Mouse (Mus musculus): ENCODE data around the gene Alkbh2. TPM values are rescaled to one million over a fixed set of nuclear protein-coding genes. Genes with fewer than 3 reads are reported as not detected.

Alkbh2 gene
- total RNA-seq, 2 experiments from 2014 or later: 5.6 to 5.7 TPM

GRCm38 (mm10) chr5:114146028-114146888 is 18.2 kb upstream of the Alkbh2 start, which contains the start of gene Acacb:
Gene Acacb (plus strand): TSS chr5:114146535.
- no peak for DNase-seq (ENCODE audit: low spot score in 2 of 2)

DNA sequence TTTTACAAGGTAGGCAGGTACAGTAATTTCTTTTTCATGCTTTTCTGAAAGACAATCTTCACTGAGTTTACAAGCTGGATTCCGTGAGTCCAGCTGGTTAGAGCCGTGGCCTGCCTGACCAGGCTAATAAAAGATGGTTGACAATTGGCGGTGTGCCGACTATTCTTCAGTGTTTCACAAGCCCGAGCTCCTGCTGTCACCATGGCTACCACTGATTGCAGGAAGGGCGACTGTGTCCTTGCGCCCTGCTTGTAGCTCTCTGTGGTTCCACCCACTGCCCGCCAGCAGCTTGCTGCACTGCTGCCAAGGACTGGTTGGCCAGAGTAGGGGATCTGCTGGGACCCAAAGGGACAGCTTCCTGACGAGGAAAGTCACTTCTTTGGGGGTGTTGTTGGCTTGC is 11.2 kb upstream of the Alkbh2 start:
- DNase-seq (ENCODE audit: low spot score in 2 of 2): peak; percentile 57 to 63

GRCm38 (mm10) chr5:114138277-114139164 is 10.5 kb upstream of the Alkbh2 start:
- no peak for DNase-seq (ENCODE audit: low spot score in 2 of 2)

DNA sequence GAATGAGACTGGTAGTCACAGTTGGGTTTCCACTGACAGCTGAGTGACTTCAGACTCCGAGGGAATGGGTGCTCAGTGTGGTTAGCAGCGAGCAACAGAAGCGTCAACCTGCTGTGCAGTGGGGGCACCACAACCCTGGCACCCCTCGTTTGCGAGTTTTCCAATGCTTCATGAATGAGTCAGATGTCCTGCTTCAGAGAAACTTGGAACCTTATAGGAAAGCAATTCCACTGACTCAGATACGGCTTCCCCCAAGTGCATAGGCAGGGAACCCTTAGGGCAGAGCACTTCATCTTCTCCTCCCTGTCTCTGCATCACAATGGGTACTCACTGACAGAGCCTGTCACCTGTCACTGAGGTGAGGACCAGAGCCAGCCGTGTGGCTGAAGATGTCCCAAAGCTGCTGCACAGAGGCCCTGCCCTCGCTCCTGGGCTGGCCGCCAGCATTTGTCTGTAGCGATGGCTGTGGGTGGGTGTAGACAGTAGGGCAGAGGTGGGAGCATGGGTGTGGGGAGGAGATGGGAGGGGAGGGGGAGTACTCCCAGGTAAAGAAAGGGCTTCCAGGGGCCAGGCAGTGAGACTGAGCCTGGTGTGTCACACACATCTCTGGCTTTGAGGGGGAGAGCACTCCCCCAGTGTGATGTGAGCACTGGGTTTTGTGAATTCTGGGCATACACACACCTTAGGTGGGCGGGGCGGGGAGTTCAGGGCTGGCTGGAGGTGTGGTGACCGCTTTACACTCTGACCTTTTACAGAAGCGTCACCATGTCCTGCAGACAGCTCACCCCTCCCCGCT is 9.7 kb upstream of the Alkbh2 start:
- DNase-seq (ENCODE audit: low spot score in 2 of 2): no peak

DNA sequence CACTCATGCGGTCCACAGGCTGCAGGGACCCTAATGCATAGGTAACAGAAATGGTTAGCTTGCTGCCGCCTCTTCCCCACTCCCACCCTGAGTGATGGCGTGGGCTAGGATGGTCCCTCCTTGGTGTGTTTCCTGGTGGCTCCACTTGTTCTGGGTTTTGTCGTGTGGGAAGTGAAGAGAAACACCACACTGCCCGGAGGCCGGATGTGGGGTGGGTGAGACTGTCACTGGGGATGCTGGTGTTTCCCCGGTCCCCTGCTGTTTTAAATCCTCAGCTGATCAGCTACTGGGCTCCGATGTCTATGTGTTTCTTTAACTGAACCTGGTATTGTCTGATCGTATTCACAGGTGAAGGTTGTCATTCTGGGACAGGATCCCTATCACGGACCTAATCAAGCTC is 7.5 kb upstream of the Alkbh2 start:
- no peak for DNase-seq (ENCODE audit: low spot score in 2 of 2)

GRCm38 (mm10) chr5:114134091-114134534 is 6.1 kb upstream of the Alkbh2 start:
- peak; percentile 37 to 40 for DNase-seq (ENCODE audit: low spot score in 2 of 2)

GRCm38 (mm10) chr5:114132841-114133240 is 4.8 kb upstream of the Alkbh2 start:
- no peak for DNase-seq (ENCODE audit: low spot score in 2 of 2)

- DNase-seq (ENCODE audit: low spot score in 2 of 2): no peak
Measured at GRCm38 (mm10) chr5:114131521-114131840, 3.5 kb upstream of the Alkbh2 start.

DNA sequence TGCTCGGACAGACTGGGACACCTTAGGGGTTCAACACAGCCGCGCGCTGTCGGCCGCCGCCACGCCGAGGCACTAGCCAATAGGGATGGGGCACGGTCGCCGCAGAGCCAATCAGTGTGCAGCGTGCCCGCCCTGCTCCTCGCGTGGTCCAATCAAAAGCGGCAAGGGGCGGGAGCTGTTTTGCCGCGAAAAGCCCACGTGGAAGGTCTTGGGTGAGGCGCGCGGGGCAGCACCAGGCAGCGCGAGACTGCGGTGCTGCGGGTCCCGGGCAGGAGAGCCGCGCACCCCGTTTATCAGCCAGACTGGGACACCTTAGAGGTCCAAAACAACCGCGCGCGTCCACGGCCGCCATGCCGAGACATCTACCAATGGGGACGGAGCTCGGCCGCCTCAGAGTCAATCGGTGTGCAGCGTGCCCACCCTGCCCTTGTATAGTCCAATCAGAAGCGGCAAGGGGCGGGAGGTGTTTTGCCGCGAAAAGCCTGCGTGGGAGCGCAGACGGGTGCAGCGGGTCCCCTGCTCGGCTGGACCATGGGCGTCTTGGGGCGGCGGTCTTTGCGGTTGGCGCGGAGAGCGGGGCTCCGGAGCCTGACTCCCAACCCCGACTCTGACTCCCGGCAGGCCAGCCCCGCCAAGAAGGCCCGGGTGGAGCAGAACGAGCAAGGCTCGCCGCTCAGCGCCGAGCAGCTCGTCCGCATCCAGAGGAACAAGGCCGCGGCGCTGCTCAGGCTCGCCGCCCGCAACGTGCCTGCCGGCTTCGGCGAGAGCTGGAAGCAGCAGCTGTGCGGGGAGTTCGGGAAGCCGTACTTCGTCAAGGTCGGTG is 2.9 kb upstream of the Alkbh2 start:
- DNase-seq (ENCODE audit: low spot score in 2 of 2): peak; percentile 91 to 93

- DNase-seq (ENCODE audit: low spot score in 2 of 2): no peak
Measured at GRCm38 (mm10) chr5:114130211-114130605, 2.2 kb upstream of the Alkbh2 start, which contains the start of gene Ung. Gene Ung (plus strand): TSS chr5:114130386.

DNA sequence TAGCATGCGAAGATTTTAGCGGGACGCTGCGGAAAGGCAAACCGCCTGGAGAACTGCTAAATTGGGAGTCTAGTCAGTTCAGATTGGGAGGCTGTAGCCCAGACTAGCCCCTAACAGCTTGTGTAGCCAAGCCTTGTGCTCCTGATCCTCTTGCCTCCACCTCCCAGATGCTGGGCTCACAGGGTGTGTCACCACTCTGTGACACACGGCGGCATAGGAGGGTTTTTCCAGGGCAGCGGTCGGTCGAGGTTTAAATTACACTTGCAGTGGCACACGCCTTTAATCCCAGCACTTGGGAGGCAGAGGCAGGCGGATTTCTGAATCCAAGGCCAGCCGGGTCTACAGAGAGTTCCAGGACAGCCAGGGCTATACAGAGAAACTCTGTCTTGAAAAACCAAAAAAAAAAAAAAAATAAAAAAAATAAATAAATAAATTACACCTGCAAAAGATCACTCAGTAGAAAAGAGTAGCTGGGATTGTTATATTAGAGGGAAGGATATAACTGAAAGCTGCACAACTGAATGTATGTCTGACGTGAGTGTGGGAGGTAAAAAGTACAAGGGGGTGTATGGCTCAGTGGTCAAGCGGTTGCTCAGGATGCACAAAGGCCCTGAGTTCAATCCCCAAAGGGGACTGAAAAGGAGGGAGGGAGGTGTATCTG is 1.7 kb upstream of the Alkbh2 start:
- DNase-seq (ENCODE audit: low spot score in 2 of 2): no peak

DNA sequence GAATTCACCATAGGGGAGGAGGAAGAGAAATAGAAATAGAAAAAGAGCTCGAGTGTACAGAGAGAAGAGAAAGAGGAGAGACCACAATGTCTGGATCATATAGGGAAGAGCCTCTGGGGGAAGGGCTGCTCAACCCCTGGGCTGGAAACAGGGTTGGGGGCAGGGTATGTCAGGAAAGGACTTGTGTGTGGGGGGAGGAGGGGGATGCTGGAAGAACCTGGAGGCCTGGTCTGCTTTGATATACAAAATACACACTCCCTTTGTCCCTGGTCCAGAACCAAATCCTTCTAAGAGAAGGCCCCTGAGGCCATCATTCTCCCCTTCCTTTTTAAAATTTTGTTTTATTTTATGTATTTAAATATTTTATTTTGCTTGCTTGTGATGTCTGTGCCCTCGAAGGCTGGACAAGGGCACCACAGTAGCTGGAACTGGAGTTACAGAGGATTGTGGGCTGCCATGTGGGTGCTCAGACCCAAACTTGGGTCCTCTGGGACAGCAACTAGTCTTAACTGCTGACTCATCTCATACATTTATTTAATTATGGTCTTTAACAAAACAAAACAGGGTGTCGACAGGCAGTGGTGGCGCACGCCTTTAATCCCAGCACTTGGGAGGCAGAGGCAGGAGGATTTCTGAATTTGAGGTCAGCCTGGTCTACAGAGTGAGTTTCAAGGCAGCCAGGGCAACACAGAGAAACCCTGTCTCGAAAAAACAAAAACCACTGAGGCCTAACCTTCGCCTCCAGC is 1.3 kb downstream of the Alkbh2 start:
- no peak for DNase-seq (ENCODE audit: low spot score in 2 of 2)

GRCm38 (mm10) chr5:114126008-114126407 is 2.0 kb downstream of the Alkbh2 start:
- no peak for DNase-seq (ENCODE audit: low spot score in 2 of 2)

DNA sequence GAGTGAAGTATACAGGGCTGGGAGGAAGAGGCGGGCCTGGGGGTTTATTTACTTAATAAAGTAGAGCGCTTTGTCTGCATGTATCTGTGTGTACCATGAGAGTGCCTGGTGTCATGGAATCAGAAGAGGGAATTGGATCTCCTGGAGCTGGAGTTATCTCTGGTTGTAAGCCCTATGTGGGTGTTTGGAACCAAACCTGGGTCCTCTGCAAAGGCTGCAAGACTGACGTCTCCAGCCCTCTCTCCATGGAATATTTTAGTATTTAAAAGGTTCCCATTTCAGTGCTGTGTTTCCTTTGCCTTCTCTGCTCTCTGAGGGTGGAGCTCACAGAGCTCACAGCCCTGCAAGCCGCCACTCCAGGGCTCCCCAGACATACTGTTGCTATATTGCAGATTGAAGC is 8.2 kb downstream of the Alkbh2 start:
- peak in 1 of 2 experiments; percentile 22 for DNase-seq (ENCODE audit: low spot score in 2 of 2)

- DNase-seq (ENCODE audit: low spot score in 2 of 2): no peak
Measured at GRCm38 (mm10) chr5:114116586-114116985, 11.4 kb downstream of the Alkbh2 start.

DNA sequence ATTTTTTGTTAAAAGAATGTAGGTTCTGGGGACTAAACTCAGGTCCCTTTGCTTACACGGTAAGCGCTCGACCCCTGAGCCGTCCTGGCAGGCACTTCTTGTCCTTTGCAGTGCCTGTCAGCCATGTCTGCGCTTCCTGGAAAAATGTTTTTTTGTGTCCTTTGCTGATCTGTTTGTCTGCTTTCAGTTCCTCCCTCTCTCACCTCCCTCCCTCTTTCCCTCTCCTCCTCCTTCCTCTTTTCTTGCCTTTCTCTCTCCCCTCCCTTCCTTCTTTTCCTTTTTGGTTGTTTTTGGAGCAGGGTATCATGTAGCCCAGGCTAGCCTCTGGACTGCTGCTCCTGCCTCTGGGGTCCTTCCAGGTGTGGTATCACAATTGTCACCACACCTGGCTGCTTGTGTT is 13.0 kb downstream of the Alkbh2 start:
- DNase-seq (ENCODE audit: low spot score in 2 of 2): no peak

- no peak for DNase-seq (ENCODE audit: low spot score in 2 of 2)
Measured at GRCm38 (mm10) chr5:114113334-114113733, 14.7 kb downstream of the Alkbh2 start.

GRCm38 (mm10) chr5:114106391-114106935 is 21.6 kb downstream of the Alkbh2 start:
- no peak for DNase-seq (ENCODE audit: low spot score in 2 of 2)

- DNase-seq (ENCODE audit: low spot score in 2 of 2): no peak
Measured at GRCm38 (mm10) chr5:114102807-114103206, 25.2 kb downstream of the Alkbh2 start.

Data from left cerebral cortex, adult 18-20 months (tissue).